Mouse (Mus musculus) activated CD4-positive, CD25-positive, alpha-beta regulatory T cell, adult 9 weeks (primary cell): ENCODE measurements around the gene Ppp1r1b. TPM values are rescaled to one million over a fixed set of nuclear protein-coding genes. Genes with fewer than 3 reads are reported as not detected.

ENCODE experiments used
- polyA plus RNA-seq: library from polyadenylated mRNA; unstranded; fragments of 100-300 nt; shearing (Covaris generic); gene quantifications from one replicate; pipeline ENCODE4 v1.2.1, GENCODE M21; 2017

The Ppp1r1b gene
- polyA plus RNA-seq: not detected

DNA sequence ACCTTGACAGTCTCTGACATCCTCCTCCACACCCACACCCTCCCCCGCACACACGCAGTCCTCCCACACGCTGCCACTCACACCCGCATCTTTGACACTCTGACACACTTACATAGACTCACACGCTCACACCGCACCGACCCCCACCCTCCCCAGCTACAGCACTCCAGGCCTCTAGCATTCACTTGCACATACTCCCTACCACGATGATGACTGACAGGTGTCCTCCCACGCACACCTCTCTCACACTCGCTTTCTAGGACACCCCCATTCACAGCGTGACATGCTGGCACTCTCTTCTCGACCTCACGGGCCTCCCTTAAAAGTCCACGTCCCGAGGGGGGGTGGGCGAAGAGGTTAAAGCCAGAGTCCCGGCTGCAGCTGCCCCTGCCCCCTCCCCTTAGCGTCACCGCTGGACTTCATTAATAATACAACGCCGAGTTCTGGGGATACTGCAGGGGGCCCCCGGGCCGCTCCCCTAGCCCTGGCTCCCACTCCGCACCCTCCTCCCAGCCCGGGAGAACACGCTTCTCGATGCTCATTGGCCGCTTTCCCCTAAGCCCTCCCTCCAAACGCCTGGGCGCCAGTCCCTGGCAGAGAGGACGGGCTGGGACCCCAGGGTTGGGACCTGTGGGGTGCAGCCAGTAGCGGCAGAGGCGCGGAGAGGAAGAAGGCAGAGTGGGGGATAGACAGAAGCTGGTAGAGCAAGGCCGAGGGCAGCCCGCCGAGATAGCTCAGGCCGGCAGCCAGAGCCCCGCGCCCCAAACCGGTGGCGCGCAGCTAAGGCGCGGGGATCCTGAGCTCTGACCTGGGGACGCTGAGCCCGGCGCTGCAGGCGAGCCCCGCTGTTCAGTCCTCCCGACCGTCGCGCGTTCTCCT is at the start of gene Ppp1r1b:
TSS of gene Ppp1r1b (plus strand) at position 322 of the 879 bp plus-strand sequence.

DNA sequence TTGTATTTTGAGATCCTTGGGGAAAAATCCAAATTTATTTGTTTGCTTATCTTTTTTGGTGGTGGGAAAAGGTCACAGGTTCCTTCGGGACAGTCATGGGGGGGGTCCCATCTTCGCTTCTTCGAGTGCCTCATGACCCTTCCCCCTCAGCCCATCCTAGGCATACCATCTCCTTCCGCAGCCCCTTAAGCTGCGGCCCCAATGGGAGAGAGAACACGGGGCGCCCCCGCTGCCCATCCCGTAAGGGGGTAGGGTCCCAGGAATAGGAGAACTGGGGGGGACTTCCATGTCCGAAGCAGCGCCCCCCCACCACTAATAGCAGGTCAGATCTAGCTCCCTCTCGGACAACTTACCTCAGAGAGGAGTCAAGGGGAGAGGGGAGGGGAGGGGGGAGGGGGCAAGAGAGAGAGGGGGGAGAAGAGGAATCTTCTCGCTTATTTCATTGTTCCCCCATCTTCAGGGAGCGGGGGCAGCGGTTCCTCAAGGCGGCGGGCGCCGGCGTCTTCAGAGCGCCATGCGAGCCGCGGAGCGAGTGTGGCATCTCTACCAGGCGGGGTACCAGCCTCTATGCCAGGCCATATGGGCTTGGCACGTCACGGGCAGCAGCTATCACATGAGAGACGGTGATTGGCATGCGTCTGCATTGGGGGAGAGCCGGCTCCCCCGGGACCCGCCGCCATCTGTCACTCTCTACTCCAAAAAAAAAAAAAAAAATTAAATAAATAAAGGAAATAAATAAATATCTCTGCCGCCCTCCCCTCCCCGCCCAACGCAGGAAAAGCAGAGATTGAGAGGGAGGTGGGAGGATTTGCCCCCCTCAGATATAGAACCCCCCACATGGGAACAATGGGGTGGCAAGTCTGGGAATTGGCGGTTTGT is 18.9 kb upstream of the Ppp1r1b start, which contains the start of gene Neurod2:
TSS of gene Neurod2 (minus strand) at position 568 of the 879 bp plus-strand sequence.

DNA sequence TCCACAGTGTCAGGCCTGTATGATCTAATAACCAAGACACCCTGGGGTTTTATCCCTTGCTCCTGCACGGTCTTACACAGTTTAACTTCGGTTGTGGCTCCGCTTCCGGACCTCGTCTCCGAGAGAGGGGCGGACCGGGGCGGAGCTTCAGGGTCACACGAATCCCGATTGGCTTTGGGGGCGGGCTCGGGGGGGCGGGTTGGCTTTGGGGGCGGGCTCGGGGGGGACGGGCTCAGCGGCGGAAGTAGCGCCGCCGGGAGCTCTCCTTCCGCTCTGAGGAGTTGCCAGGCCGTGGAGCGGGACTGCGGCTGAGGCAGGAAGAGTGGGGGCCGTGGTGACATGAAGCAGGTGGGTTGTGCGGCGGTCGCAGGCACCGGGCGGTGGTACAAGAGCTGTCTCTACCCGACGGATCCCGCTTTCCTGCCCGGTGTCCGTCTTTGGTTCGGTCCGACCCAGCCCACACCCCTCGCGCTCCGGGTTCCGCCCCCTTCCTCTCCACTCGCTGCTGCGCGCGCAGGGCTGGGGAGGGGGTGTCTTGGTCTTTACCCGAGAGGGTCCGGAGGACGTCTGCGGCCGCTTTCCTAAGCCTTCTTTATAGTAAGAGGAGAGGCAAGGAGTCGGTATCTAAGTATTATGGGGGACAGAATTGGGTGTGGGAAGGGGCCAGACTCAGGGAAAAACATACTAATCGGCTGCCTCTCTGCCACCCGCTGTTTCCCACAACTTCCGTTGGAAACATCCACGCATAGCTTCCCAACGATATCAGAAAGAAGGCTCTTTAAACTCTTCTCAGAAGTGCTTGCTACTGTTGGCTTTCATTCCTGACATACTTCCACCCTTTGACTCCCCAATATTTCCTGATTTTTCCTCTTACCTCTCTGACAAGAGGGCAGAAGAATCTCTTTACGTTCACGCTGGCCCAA is 10.2 kb downstream of the Ppp1r1b start, which contains the start of gene Stard3:
TSS of gene Stard3 (plus strand) at position 208 of the 923 bp plus-strand sequence.

DNA sequence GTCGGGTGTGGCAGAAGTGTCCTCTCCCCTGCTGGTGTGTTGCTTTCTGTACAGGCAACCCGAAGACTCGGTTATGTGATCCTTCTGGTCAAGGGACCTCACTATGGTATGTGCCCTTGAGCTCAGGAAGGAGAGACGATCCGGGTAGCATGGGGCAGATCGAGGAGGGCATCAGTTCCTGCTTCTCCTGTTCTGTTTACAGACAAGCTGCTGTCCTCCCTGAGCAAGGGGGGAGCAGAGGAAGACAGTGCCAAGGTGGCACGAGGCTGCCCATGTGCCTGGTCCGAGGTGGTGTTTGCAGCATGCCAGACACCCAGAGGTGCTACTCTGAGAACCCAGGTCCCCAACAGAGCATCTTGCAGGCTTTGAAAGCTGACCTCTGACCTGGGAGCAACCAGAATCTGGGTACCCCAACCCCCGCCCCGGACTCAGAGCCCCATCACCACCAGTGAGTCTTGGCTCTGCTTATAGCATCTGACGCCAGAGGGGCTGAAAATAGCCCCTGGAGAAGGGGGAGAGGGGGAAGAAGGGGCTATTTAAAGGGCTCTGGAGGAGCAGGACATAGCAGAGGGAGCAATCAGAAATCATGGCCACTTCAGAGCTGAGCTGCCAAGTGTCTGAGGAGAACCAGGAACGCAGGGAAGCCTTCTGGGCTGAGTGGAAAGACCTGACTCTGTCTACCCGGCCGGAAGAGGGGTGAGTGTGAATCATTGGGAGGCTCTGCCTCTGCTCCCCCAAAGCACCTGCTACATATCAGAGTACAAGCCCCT is 35.2 kb downstream of the Ppp1r1b start, which contains the start of gene Tcap:
TSS of gene Tcap (plus strand) at position 551 of the 770 bp plus-strand sequence.

DNA sequence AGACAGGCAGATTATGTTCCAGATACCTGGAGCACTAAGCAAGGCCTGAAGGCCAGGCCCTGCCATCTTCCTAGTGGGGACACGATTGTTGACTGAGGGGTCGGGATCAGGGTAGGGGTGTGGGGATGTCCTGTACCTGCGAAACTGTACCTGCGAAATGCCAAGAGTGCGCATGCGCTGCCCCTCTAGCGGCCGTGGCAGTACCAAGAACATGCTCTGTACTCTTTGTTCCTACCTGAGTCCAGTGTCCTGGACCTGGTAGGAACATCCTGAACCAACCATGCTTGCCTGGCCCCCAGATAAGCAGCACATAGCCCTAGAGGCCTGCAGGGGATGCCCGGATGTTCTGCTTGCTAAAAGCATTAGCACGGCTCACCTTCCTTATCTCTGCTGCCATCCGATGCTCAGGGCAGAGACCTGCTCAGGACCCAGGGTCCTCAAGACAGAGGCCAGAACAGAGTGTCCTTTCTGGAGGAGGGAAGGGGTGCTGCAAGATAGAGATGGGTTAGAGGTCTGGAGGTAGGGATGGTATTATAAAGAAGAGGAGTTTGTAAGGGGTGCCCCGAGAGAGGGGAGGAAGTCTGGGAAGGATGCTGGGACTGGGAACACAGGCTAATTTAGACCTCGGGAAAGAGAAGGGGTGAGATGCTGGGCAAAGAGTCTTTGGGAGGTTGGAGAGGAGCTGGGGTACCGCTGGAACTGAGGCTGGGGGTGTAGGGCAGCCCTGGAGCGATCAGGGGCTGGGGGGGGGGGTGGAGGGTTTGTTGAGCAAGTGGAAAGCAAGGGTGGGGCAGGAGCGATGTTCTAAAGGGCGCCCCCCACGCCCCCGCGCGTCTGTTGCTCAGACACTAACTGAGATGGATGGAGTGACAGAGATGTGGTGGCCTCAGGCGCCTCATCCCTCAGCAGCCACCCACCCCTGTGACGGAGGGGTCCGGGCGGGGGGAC is 37.7 kb downstream of the Ppp1r1b start, which contains the start of gene Pnmt:
TSS of gene Pnmt (plus strand) at position 813 of the 948 bp plus-strand sequence.

DNA sequence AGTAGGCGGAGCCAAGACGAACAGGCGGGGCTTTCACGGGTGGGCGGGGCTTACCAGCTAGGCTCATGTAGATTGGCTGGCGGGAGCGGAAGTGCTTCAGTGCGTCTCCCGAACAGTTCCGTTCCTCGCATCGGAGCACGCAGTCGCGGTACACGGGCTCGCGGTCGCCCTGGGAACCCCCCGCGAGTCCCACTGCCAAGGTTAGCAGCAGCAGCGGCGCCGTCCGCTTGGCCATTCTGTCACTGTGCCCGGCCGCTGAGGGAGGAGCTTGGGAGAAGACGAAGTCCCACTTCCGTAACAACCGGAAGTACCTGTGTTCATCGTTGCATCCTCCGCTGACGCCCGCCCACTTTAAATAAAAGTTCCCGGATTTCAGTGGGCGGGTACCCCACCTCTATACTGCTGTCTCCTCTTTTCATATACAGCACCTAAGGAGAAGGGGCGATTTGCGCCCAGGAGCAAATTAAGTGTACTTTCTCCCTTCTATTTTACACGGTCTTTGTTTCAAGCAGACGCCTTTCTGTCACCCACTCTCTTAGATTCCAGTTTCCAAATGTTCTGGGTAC is 52.0 kb downstream of the Ppp1r1b start, which contains the start of gene Pgap3:
TSS of gene Pgap3 (minus strand) at position 330 of the 566 bp plus-strand sequence.

Other genes starting within 250 kb of the Ppp1r1b start
- gene Fbxl20, start 198.0 kb upstream of the Ppp1r1b start, polyA plus RNA-seq: 10.7 TPM
- 51.0 TPM for gene Med1, start 155.1 kb upstream of the Ppp1r1b start, polyA plus RNA-seq
- 18.3 TPM for gene Cdk12, start 145.3 kb upstream of the Ppp1r1b start, polyA plus RNA-seq
- gene Neurod2, start 18.8 kb upstream of the Ppp1r1b start, polyA plus RNA-seq: not detected
- 84.3 TPM for gene Stard3, start 10.0 kb downstream of the Ppp1r1b start, polyA plus RNA-seq
- 0.29 TPM for gene Tcap, start 35.4 kb downstream of the Ppp1r1b start, polyA plus RNA-seq
- gene Pnmt, start 38.0 kb downstream of the Ppp1r1b start, polyA plus RNA-seq: not detected
- 12.4 TPM for gene Pgap3, start 52.1 kb downstream of the Ppp1r1b start, polyA plus RNA-seq
- 0.26 TPM for gene Erbb2, start 64.1 kb downstream of the Ppp1r1b start, polyA plus RNA-seq
- 195 TPM for gene Mien1, start 90.6 kb downstream of the Ppp1r1b start, polyA plus RNA-seq
- gene Grb7, start 98.0 kb downstream of the Ppp1r1b start, polyA plus RNA-seq: 10.5 TPM
- 91.8 TPM for gene Ikzf3, start 197.6 kb downstream of the Ppp1r1b start, polyA plus RNA-seq
- gene Zpbp2, start 202.7 kb downstream of the Ppp1r1b start, polyA plus RNA-seq: 5.0 TPM
- 76.1 TPM for gene Ormdl3, start 239.0 kb downstream of the Ppp1r1b start, polyA plus RNA-seq
- gene Lrrc3c, start 249.9 kb downstream of the Ppp1r1b start, polyA plus RNA-seq: not detected